Mouse (Mus musculus) limb, embryonic 14.5 days (tissue): ENCODE measurements at regions not wholly inside any gene's neighbourhood (a gene's known extent, or its start where the extent isn't known, plus 50 kb on each side); places are given as distances from the start of the nearest gene placed in this dataset.

Experiments used
- ATAC-seq: fragments of 200-750 bp; cut with Nextera tagmentation; 2 replicates; pipeline ENCODE4 v1.8.0; 2017; ENCODE audit warnings: low read depth, moderate number of reproducible peaks, moderate TSS enrichment; ENCODE audit not compliant: low FRiP score
- DNase-seq: peaks from one replicate; pipeline ENCODE4 v3.0.0-alpha.2; 2015; ENCODE audit warnings: low spot score
- H3K27ac ChIP-seq: fragments of 300-500 bp; sonication (generic); replicated peaks from 2 replicates; pipeline ENCODE4 v1.5.1; 2014; ENCODE audit warnings: low read depth, mild to moderate bottlenecking, low read length, moderate library complexity, mixed read lengths
- H3K27me3 ChIP-seq: fragments of 300-500 bp; sonication (generic); 2 replicates; pipeline ENCODE4 v1.6.1; 2014; ENCODE audit warnings: low read length, mixed read lengths; ENCODE audit not compliant: control insufficient read depth, insufficient read depth
- H3K36me3 ChIP-seq: fragments of 300-500 bp; sonication (generic); 2 replicates; pipeline ENCODE4 v1.6.1; 2014; ENCODE audit warnings: mild to moderate bottlenecking, low read length, moderate library complexity, mixed read lengths; ENCODE audit not compliant: control insufficient read depth, insufficient read depth
- H3K4me1 ChIP-seq: fragments of 300-500 bp; sonication (generic); 2 replicates; pipeline ENCODE4 v1.6.1; 2014; ENCODE audit warnings: antibody characterized with exemption, low read length, mixed read lengths; ENCODE audit not compliant: control insufficient read depth, insufficient read depth
- H3K4me2 ChIP-seq: fragments of 300-500 bp; sonication (generic); replicated peaks from 2 replicates; pipeline ENCODE4 v1.6.1; 2014; ENCODE audit warnings: low read depth, mild to moderate bottlenecking, low read length, moderate library complexity; ENCODE audit not compliant: severe bottlenecking
- H3K4me3 ChIP-seq: fragments of 300-500 bp; sonication (generic); replicated peaks from 2 replicates; pipeline ENCODE4 v1.5.1; 2014; ENCODE audit warnings: low read length
- H3K9ac ChIP-seq: fragments of 300-500 bp; sonication (generic); 2 replicates; pipeline ENCODE4 v1.6.1; 2014; ENCODE audit warnings: mild to moderate bottlenecking, low read depth, low read length, moderate library complexity; ENCODE audit not compliant: severe bottlenecking
- H3K9me3 ChIP-seq: fragments of 300-500 bp; sonication (generic); 2 replicates; pipeline ENCODE4 v1.6.1; 2016; ENCODE audit warnings: low read length; ENCODE audit not compliant: control insufficient read depth
- POLR2A ChIP-seq: fragments of 200-500 bp; IDR thresholded peaks from 2 replicates; pipeline ENCODE4 v1.8.0; 2012; ENCODE audit warnings: inconsistent platforms, mild to moderate bottlenecking, moderate library complexity, borderline replicate concordance; ENCODE audit not compliant: insufficient read depth, insufficient read length; ENCODE audit errors: extremely low read depth
- WGBS: fragments of 180-500 bp; shearing (Covaris S2); extraction: QIAGEN DNeasy Blood & Tissue Kit; methylation state at CpG from one replicate; pipeline ENCODE4 v1.1.7; 2014; 5-methylcytosine and 5-hydroxymethylcytosine counted together

DNA sequence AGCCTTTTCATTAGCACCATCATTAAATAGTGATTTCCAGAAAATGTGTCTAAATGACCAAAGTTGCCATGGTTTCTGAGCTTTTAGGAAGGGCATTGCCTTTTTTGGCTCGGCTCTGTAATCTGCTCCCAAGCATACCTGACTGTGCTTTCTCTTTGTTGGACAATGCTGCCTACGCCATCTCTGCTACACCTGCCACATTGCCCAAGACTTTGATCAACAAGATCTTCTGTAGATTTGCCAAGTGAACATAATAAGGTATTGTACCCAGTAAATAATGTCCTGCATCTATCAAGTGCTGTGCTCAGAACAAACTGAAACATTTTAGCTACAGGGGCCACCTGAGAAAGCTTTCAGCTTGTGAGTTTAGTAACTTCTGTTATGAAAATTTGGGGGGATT is 114.6 kb upstream of the Acsl4 start:
- DNase-seq (no peak), ATAC-seq (no peak)
- H3K4me2 ChIP-seq, result no peak overlapping the region
- H3K36me3 ChIP-seq, result no peaks in the 10 kb centered on the region
- H3K27me3 ChIP-seq, result no peaks in the 10 kb centered on the region
- no peaks in the 10 kb centered on the region for H3K9me3 ChIP-seq
- TF ChIP-seq POLR2A, result no peak
- WGBS, result 84% methylated on average over 2 of the region's 2 CpGs
- no peaks in the 10 kb centered on the region for H3K4me1 ChIP-seq
- H3K27ac ChIP-seq, result no peak overlapping the region
- no peak overlapping the region for H3K9ac ChIP-seq
- H3K4me3 ChIP-seq, result no peak overlapping the region

DNA sequence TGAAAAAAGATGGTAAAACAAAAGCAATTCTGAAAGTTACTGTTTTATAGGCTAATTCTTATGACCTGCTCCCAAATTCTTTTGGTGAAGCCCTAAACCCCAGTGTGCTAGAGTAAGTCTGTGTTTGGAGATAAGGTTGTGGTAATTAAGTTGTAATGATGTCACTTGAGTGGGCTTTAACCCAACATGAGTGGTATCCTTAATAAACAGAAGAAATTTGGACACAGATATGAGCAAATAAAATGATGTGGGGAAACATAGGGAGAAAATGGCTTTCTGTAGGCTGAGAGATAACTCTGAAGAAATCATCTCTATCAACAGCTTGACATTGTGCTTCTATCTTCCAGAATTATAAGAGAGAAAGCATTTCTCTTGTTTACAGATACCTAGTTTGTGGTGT is 117.1 kb upstream of the Acsl4 start:
- Histone ChIP-seq H3K4me1 (no peaks in the 10 kb centered on the region), H3K9me3 (no peaks in the 10 kb centered on the region), H3K9ac (no peak overlapping the region), H3K27ac (no peak overlapping the region), H3K4me2 (no peak overlapping the region), H3K36me3 (no peaks in the 10 kb centered on the region), H3K27me3 (no peaks in the 10 kb centered on the region), H3K4me3 (no peak overlapping the region)
- TF ChIP-seq POLR2A, result no peak
- ATAC-seq (no peak), DNase-seq (no peak)

GRCm38 (mm10) chrX:142516406-142517131 is 126.2 kb upstream of the Acsl4 start:
- no peaks in the 10 kb centered on the region for H3K27me3 ChIP-seq
- WGBS, result 89% methylated on average over 5 of the region's 5 CpGs

GRCm38 (mm10) chrX:142517205-142517604 is 126.9 kb upstream of the Acsl4 start:
- Histone ChIP-seq H3K4me3 (no peak overlapping the region), H3K27me3 (no peaks in the 10 kb centered on the region), H3K36me3 (no peaks in the 10 kb centered on the region), H3K9me3 (no peaks in the 10 kb centered on the region), H3K4me1 (no peaks in the 10 kb centered on the region), H3K4me2 (no peak overlapping the region), H3K27ac (no peak overlapping the region), H3K9ac (no peak overlapping the region)
- WGBS, result 82% methylated on average over 5 of the region's 5 CpGs
- no peak for TF ChIP-seq POLR2A
- ATAC-seq (no peak), DNase-seq (no peak)

More at GRCm38 (mm10) chrX:142516406-142517131, 126.2 kb upstream of the Acsl4 start:
- no peak overlapping the region for H3K9ac ChIP-seq
- H3K27ac ChIP-seq, result no peak overlapping the region
- no peaks in the 10 kb centered on the region for H3K4me1 ChIP-seq
- no peak for TF ChIP-seq POLR2A
- H3K4me3 ChIP-seq, result no peak overlapping the region
- DNase-seq, result no peak
- H3K36me3 ChIP-seq, result no peaks in the 10 kb centered on the region
- H3K9me3 ChIP-seq, result no peaks in the 10 kb centered on the region
- ATAC-seq, result no peak
- H3K4me2 ChIP-seq, result no peak overlapping the region

- Histone ChIP-seq H3K27ac (no peak overlapping the region), H3K4me2 (no peak overlapping the region), H3K9me3 (no peaks in the 10 kb centered on the region), H3K4me1 (no peaks in the 10 kb centered on the region), H3K9ac (no peak overlapping the region), H3K4me3 (no peak overlapping the region), H3K27me3 (no peaks in the 10 kb centered on the region), H3K36me3 (no peaks in the 10 kb centered on the region)
- ATAC-seq, result no peak
- TF ChIP-seq POLR2A, result no peak
- DNase-seq, result no peak
- 71% methylated on average over 4 of the region's 4 CpGs for WGBS
Measured at GRCm38 (mm10) chrX:142521063-142521462, 130.7 kb upstream of the Acsl4 start.
